Mouse (Mus musculus) MEL (cell line): Measurements from ENCODE around the gene Papola. TPM values are rescaled to one million over a fixed set of nuclear protein-coding genes. Genes with fewer than 3 reads are reported as not detected.
A peak's percentile ranks its signal among the peaks of the same experiment; 100 is the strongest.

Source experiments
- DNase-seq: peaks from one replicate; pipeline ENCODE4 v3.0.0; 2011; ENCODE audit warnings: low read depth, low spot score
- H3K27ac ChIP-seq: 2 replicates; pipeline ENCODE4 v1.5.1; 2012; ENCODE audit warnings: low read depth, mild to moderate bottlenecking, control low read depth, low read length, moderate library complexity; ENCODE audit not compliant: control insufficient read depth
- H3K27me3 ChIP-seq, 2 experiments: fragments of 150-350 bp in 1 of 2; sonication (generic) in 1 of 2; 2 replicates each; pipeline ENCODE4 v1.6.1; 2012; ENCODE audit warnings: low read length in 2 of 2, mild to moderate bottlenecking in 2 of 2, improper control_type of control experiment in 1 of 2, moderate library complexity in 1 of 2; ENCODE audit not compliant: insufficient read depth in 2 of 2, control insufficient read depth in 1 of 2
- H3K36me3 ChIP-seq, 2 experiments: 2 replicates each; pipeline ENCODE4 v1.6.1; 2012 to 2014; ENCODE audit warnings: low read length in 2 of 2, improper control_type of control experiment in 1 of 2, inconsistent platforms in 1 of 2, mild to moderate bottlenecking in 1 of 2; ENCODE audit not compliant: insufficient read depth in 2 of 2, control insufficient read depth in 1 of 2
- H3K4me1 ChIP-seq, 2 experiments: fragments of 150-350 bp in 1 of 2; sonication (generic) in 1 of 2; 2 replicates each; pipeline ENCODE4 v1.6.1; 2012; ENCODE audit warnings: low read length in 2 of 2, improper control_type of control experiment in 1 of 2, mild to moderate bottlenecking in 1 of 2; ENCODE audit not compliant: insufficient read depth in 2 of 2, control insufficient read depth in 1 of 2
- H3K4me3 ChIP-seq, 2 experiments: fragments of 150-350 bp in 1 of 2; sonication (generic) in 1 of 2; 2 replicates each; pipeline ENCODE4 v1.5.1; 2012; ENCODE audit warnings: low read depth in 2 of 2, low read length in 2 of 2, mild to moderate bottlenecking in 2 of 2, moderate library complexity in 2 of 2, control low read depth in 1 of 2, improper control_type of control experiment in 1 of 2; ENCODE audit not compliant: control insufficient read depth in 1 of 2, insufficient read depth in 1 of 2
- H3K79me2 ChIP-seq: 2 replicates; pipeline ENCODE4 v1.6.1; 2012; ENCODE audit warnings: mild to moderate bottlenecking, low read length, moderate library complexity; ENCODE audit not compliant: control insufficient read depth, poor library complexity, insufficient read depth
- H3K9ac ChIP-seq: 2 replicates; pipeline ENCODE4 v1.6.1; 2012; ENCODE audit warnings: low read depth, mild to moderate bottlenecking, control low read depth, low read length, moderate library complexity; ENCODE audit not compliant: control insufficient read depth, poor library complexity, severe bottlenecking
- H3K9me3 ChIP-seq: fragments of 150-350 bp; sonication (generic); replicated peaks from 2 replicates; pipeline ENCODE4 v1.6.1; 2012; ENCODE audit warnings: mild to moderate bottlenecking, low read length, improper control_type of control experiment, moderate library complexity; ENCODE audit not compliant: insufficient read depth
- CHD2 ChIP-seq: IDR thresholded peaks from 2 replicates; pipeline ENCODE4 v1.6.1; 2011; ENCODE audit warnings: low read length, improper control_type of control experiment
- CTCF ChIP-seq, 3 experiments: IDR thresholded peaks in 2 of 3; conservative IDR thresholded peaks in 1 of 3; 2 replicates each; pipeline ENCODE4 v1.5.1; 2011 to 2012; ENCODE audit warnings: low read length in 3 of 3, low read depth in 2 of 3, mild to moderate bottlenecking in 2 of 3, improper control_type of control experiment in 1 of 3, inconsistent platforms in 1 of 3, mixed read lengths in 1 of 3, moderate library complexity in 1 of 3; ENCODE audit not compliant: control insufficient read depth in 1 of 3, insufficient read depth in 1 of 3, poor library complexity in 1 of 3, severe bottlenecking in 1 of 3
- EP300 ChIP-seq, 2 experiments: IDR thresholded peaks; 2 replicates each; pipeline ENCODE4 v1.6.1; 2011; ENCODE audit warnings: improper control_type of control experiment in 2 of 2, low read length in 2 of 2, low read depth in 1 of 2, mild to moderate bottlenecking in 1 of 2
- ETS1 ChIP-seq: IDR thresholded peaks from 2 replicates; pipeline ENCODE4 v1.6.1; 2012; ENCODE audit warnings: low read depth, mild to moderate bottlenecking, inconsistent platforms, low read length, improper control_type of control experiment, moderate library complexity
- GABPA ChIP-seq: IDR thresholded peaks from 2 replicates; pipeline ENCODE4 v1.6.1; 2012; ENCODE audit warnings: low read depth, mild to moderate bottlenecking, inconsistent platforms, low read length, improper control_type of control experiment, moderate library complexity
- JUND ChIP-seq: IDR thresholded peaks from 2 replicates; pipeline ENCODE4 v1.6.1; 2011; ENCODE audit warnings: low read depth, mild to moderate bottlenecking, improper control_type of control experiment, low read length
- MAFK ChIP-seq: IDR thresholded peaks from 2 replicates; pipeline ENCODE4 v1.6.1; 2011; ENCODE audit warnings: low read depth, mild to moderate bottlenecking, low read length, improper control_type of control experiment, borderline replicate concordance
- MAX ChIP-seq: IDR thresholded peaks from 2 replicates; pipeline ENCODE4 v1.6.1; 2011; ENCODE audit warnings: low read length, improper control_type of control experiment
- RAD21 ChIP-seq: IDR thresholded peaks from 2 replicates; pipeline ENCODE4 v1.6.1; 2011; ENCODE audit warnings: mild to moderate bottlenecking, low read depth, low read length, improper control_type of control experiment
- RCOR1 ChIP-seq: IDR thresholded peaks from 2 replicates; pipeline ENCODE4 v1.6.1; 2012; ENCODE audit warnings: low read depth, mild to moderate bottlenecking, inconsistent platforms, low read length, improper control_type of control experiment
- SMC3 ChIP-seq: IDR thresholded peaks from 2 replicates; pipeline ENCODE4 v1.6.1; 2011; ENCODE audit warnings: low read depth, low read length, improper control_type of control experiment
- TAL1 ChIP-seq: IDR thresholded peaks from 2 replicates; pipeline ENCODE4 v1.6.1; 2012; ENCODE audit warnings: mild to moderate bottlenecking, inconsistent platforms, low read length, moderate library complexity, mixed read lengths
- TBP ChIP-seq: IDR thresholded peaks from 2 replicates; pipeline ENCODE4 v1.8.0; 2011; ENCODE audit warnings: low read depth, low read length, improper control_type of control experiment
- UBTF ChIP-seq: IDR thresholded peaks from 2 replicates; pipeline ENCODE4 v1.6.1; 2012; ENCODE audit warnings: low read depth, mild to moderate bottlenecking, inconsistent platforms, low read length, improper control_type of control experiment, moderate library complexity, borderline replicate concordance; ENCODE audit not compliant: insufficient read depth
- USF1 ChIP-seq: IDR thresholded peaks from 2 replicates; pipeline ENCODE4 v1.6.1; 2014; ENCODE audit warnings: low read depth, mild to moderate bottlenecking, inconsistent platforms, low read length, improper control_type of control experiment, moderate library complexity
- USF2 ChIP-seq, 2 experiments: IDR thresholded peaks; 2 replicates each; pipeline ENCODE4 v1.6.1; 2011 to 2012; ENCODE audit warnings: improper control_type of control experiment in 2 of 2, low read length in 2 of 2, borderline replicate concordance in 1 of 2, inconsistent platforms in 1 of 2, low read depth in 1 of 2, mild to moderate bottlenecking in 1 of 2; ENCODE audit not compliant: insufficient read depth in 1 of 2
- ZC3H11A ChIP-seq: IDR thresholded peaks from 2 replicates; pipeline ENCODE4 v1.6.1; 2012; ENCODE audit warnings: low read depth, mild to moderate bottlenecking, inconsistent platforms, low read length, improper control_type of control experiment
- ZKSCAN1 ChIP-seq: IDR thresholded peaks from 2 replicates; pipeline ENCODE4 v1.6.1; 2012; ENCODE audit warnings: low read depth, mild to moderate bottlenecking, inconsistent platforms, low read length, improper control_type of control experiment, moderate library complexity
- ZNF384 ChIP-seq: IDR thresholded peaks from 2 replicates; pipeline ENCODE4 v1.6.1; 2012; ENCODE audit warnings: low read depth, mild to moderate bottlenecking, inconsistent platforms, low read length, improper control_type of control experiment
- polyA plus RNA-seq, 2 experiments: library from polyadenylated mRNA; stranded (reverse) in 1 of 2; unstranded in 1 of 2; fragments of >175 nt in 1 of 2; fragments of >200 nt in 1 of 2; gene quantifications; 2 replicates each; pipeline versions ENCODE4 v1.2.1 to v1.2.4; 2012; ENCODE audit warnings: low replicate concordance in 2 of 2, low read depth in 1 of 2; ENCODE audit not compliant: insufficient read length in 2 of 2, insufficient read depth in 1 of 2, missing spikeins in 1 of 2
- total RNA-seq: library from RNA; depleted of rRNA; stranded (reverse); fragments of 300-350 nt; gene quantifications from 2 replicates; pipeline ENCODE4 v1.2.3, GENCODE M21; 2012

Gene Papola
- total and polyA plus RNA-seq, 3 experiments = 144 to 329 (median 193) TPM

- no peak overlapping the region for H3K9ac ChIP-seq
These were observed 68.3 kb downstream of the Papola start for GRCm38 (mm10) chr12:105852798-105853197.

GRCm38 (mm10) chr12:105854639-105855038 lies 70.1 kb downstream of the Papola start:
- H3K4me3 ChIP-seq = no peak overlapping the region
- no peaks in the 10 kb centered on the region for H3K4me1 ChIP-seq
- H3K79me2 ChIP-seq = no peaks in the 10 kb centered on the region
- H3K27me3 ChIP-seq = no peaks in the 10 kb centered on the region
- TF ChIP-seq MAFK (no peak), RCOR1 (no peak), CTCF (IDR thresholded peaks at IDR 0.05 in 2 of 3, conservative IDR thresholded peaks at IDR 0.05 in 1 of 3; ENCODE audit: control insufficient read depth in 1 of 3, insufficient read depth in 1 of 3, low read depth in 2 of 3, low read length in 3 of 3, poor library complexity in 1 of 3, severe bottlenecking in 1 of 3) (peak in 2 of 3 experiments; percentile 52 to 54; a peak in 3 of 6 replicates), ZKSCAN1 (no peak), CHD2 (no peak), ZNF384 (no peak), RAD21 (peak; percentile 61), SMC3 (peak; percentile 57), ZC3H11A (peak; percentile 38; the same call in 1 of the 2 replicates), JUND (no peak), EP300 (IDR thresholded peaks at IDR 0.05; ENCODE audit: low read depth in 1 of 2, low read length in 2 of 2) (no peak), USF1 (no peak), MAX (no peak)
- H3K36me3 ChIP-seq = no peaks in the 10 kb centered on the region
- no peak for DNase-seq
- no peak overlapping the region for H3K27ac ChIP-seq
- H3K9ac ChIP-seq = no peak overlapping the region
- H3K9me3 ChIP-seq = no peaks in the 10 kb centered on the region

More at GRCm38 (mm10) chr12:105852798-105853197, 68.3 kb downstream of the Papola start:
- H3K79me2 ChIP-seq = no peaks in the 10 kb centered on the region
- no peak for DNase-seq
- no peaks in the 10 kb centered on the region for H3K9me3 ChIP-seq
- no peaks in the 10 kb centered on the region for H3K36me3 ChIP-seq
- no peaks in the 10 kb centered on the region for H3K27me3 ChIP-seq
- H3K4me1 ChIP-seq = no peaks in the 10 kb centered on the region
- H3K4me3 ChIP-seq = no peak overlapping the region
- TF ChIP-seq TBP (no peak), UBTF (no peak), GABPA (no peak), ETS1 (no peak), RCOR1 (no peak), MAX (no peak), USF1 (no peak), TAL1 (no peak), CTCF (IDR thresholded peaks at IDR 0.05 in 2 of 3, conservative IDR thresholded peaks at IDR 0.05 in 1 of 3; ENCODE audit: control insufficient read depth in 1 of 3, insufficient read depth in 1 of 3, low read depth in 2 of 3, low read length in 3 of 3, poor library complexity in 1 of 3, severe bottlenecking in 1 of 3) (no peak), USF2 (IDR thresholded peaks at IDR 0.05; ENCODE audit: borderline replicate concordance in 1 of 2, insufficient read depth in 1 of 2, low read depth in 1 of 2, low read length in 2 of 2) (no peak), ZNF384 (no peak), MAFK (no peak), ZC3H11A (no peak)
- H3K27ac ChIP-seq = no peak overlapping the region
